Mouse (Mus musculus) ES-Bruce4 (cell line): ENCODE data around the gene Myo6.

Experiments used
- CTCF ChIP-seq: IDR thresholded peaks from one replicate; pipeline ENCODE4 v1.8.1; 2011; ENCODE audit warnings: low read depth, low read length
- EP300 ChIP-seq: IDR thresholded peaks from 2 replicates; pipeline ENCODE4 v1.6.1; 2011; ENCODE audit warnings: low read depth, low read length; ENCODE audit not compliant: insufficient read depth
- POLR2A ChIP-seq: IDR thresholded peaks from one replicate; pipeline ENCODE4 v1.8.1; 2011; ENCODE audit warnings: low read length; ENCODE audit not compliant: insufficient read depth

- TF ChIP-seq CTCF = no peak
- no peak for TF ChIP-seq EP300
- no peak for TF ChIP-seq POLR2A
Observed at GRCm38 (mm10) chr9:80192324-80192723, 27.5 kb downstream of the Myo6 start.
